Mouse (Mus musculus) monocyte, adult 5-6 weeks (primary cell): ENCODE data around the gene Bpifa2. TPM values are rescaled to one million over a fixed set of nuclear protein-coding genes. Genes with fewer than 3 reads are reported as not detected.
"Not testable (repeated sequence)": the region's sequence is repeated elsewhere in the genome, so short reads cannot be mapped to it uniquely, and the experiment has no call there.

Experiments
- ATAC-seq: fragments of 153-309, 156-312 bp; replicated peaks from 2 replicates; pipeline ENCODE4 v1.8.0; 2017; ENCODE audit warnings: mild to moderate bottlenecking; ENCODE audit not compliant: low TSS enrichment, insufficient number of reproducible peaks, severe bottlenecking, poor library complexity, low FRiP score
- total RNA-seq: library from RNA; stranded (forward); fragments of 200-1000, 200-491, 200-594 nt; gene quantifications from 3 replicates; pipeline ENCODE4 v1.2.3, GENCODE M21; 2017

Bpifa2 gene
- not detected in 3 replicates for total RNA-seq

DNA sequence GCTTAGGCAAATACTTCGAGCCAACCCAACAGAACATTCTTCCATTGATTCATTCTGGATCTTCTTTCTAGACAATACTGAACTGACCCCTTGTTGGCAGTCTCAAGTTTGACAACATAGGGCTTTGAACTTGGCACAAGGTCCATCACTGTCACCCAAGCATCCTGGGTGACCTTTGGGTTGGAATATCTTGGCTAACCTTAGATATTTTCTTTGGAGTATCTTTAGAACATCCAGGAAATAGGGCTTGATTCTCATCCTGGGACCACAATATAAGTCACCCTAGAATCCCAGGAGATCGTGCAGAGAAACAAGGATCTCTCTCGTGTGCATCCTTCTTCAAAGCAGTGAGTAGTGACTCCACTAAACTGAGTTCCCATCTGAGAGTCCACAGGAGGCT, at the start of gene Bpifa2:
TSS of gene Bpifa2 (plus strand) at position 301 of the 400 bp plus-strand sequence.
- ATAC-seq, result no peak

DNA sequence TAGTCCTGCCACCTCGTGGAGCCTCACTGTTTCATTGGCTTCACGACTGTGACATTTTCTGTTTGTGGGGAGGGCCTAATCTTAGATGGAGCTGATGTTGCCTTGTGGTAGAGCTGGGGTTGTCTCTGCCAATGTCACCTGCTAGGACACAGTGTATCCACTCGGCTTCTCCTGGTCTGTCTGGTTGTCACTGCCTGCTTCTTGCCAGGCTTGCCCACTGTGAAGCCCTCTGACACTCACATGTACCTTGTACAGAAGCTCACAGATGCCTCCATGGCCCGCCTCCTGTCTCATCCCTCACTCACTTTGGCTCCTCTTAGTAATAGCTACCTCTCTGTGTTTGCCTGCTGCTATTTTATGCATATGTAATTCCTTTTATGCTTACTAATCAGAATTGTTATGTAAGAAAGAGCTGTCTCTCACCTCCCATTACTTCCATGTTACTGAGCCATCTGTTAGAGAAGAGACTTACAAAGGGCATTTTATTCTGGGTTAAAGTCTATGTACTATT, 45.2 kb upstream of the Bpifa2 start:
- no peak for ATAC-seq

DNA sequence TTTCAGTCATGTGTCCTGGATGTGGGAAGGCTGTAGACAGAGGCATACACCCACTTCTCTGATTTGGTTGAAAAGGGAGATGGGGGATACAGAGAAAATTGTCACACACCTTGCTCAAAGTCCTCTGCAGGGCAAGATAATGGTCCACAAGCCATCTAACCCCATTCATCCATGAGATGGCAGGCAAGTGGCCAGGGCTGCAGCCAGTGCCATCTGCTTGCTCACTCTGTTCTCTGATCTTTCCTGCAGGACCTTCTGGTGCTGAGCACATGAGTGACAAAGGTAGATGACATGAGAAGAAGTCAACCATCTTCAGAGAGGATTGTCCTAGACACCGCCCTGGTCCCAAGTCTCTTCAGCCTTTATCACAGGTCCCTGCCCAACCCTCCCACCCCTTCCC, 44.7 kb upstream of the Bpifa2 start:
- no peak for ATAC-seq

DNA sequence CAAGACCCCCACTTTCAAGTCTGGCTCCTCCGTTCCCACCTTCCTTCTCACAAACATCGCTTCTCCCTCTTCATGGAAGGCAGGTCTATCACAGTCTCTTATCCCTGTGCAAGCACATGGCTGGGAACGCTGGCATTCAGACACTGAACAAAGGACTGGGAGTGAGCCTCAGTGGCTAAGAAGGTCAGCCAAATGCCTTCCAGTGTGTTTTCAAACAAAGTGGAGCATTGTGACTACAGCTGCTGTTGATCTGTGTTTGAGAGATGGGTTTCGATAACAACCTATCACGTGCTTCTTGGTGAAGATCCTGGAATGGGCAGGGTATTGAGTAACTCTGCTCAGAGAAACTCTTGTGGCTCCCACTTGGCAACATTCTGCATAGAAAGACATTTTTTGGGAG, 37.8 kb upstream of the Bpifa2 start:
- ATAC-seq, result no peak

GRCm38 (mm10) chr2:153974582-153974981, 33.5 kb upstream of the Bpifa2 start, which contains the start of gene Bpifa6:
TSS of gene Bpifa6 (plus strand) at chr2:153974945.
- no peak for ATAC-seq

DNA sequence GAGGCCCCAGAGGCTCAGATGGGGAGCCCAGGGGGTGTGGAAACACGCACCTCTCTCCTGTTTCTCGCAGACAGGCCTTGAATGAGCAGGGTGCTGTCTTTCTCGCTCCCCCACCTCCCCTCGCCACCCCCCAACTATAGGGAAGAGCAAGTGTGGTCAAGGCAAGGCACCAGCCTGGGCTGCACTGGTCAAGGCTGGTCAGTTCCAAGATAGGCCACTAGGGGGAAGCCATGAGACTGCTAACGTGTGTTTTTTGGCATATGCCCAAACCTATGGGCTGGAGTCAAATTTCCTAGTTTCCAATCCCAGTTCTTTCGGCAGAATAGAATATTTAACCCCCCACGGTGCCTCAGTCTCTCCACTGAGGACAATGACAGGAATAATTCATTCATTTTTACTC, 12.3 kb upstream of the Bpifa2 start:
- ATAC-seq, result peak; percentile 56; the same call in 1 of the 2 replicates

- no peak for ATAC-seq
These were observed 7.6 kb upstream of the Bpifa2 start for GRCm38 (mm10) chr2:154000501-154000900.

GRCm38 (mm10) chr2:154001056-154001455, 7.0 kb upstream of the Bpifa2 start:
- ATAC-seq, result no peak

GRCm38 (mm10) chr2:154004456-154004855, 3.6 kb upstream of the Bpifa2 start:
- no peak for ATAC-seq

DNA sequence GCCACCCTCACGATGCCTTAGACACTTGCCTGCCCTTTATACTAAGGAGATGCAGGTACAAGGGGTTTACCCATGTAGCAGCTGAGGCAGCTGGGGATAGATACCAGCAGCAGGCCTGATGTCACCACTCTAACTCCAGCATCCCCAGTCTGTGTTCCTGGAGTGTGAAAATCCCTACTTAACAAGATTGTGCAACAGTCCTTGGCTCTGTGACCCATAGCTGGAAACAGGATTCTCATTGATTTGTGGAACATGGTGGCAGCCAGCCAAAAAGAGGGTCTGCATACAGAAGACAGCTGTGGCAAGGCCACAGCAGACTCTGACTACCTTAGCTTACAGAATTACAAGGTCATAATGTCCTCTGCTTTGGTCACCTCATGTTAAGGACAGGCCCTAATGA, 3.0 kb upstream of the Bpifa2 start:
- no peak for ATAC-seq

- no peak for ATAC-seq
These were observed 2.3 kb upstream of the Bpifa2 start for GRCm38 (mm10) chr2:154005734-154006133.

DNA sequence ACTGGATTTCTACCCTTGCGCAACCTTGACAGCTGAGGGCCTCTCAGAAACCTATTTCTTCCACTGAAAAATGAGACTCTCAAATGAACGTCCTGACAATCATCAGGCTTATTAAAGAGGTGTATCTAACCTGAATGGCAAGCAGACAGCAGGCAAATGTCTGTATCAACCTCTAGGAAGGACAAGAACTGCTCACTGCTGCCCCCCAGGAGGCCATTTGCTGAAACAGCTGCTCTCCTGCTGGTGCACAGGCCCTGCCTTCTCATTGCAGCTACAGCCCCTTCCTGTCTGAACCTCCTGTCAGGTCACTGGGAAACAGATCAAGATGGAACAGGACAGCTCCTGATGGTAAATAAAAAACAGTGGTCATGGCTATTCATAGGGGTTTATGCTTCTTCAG, 1.7 kb upstream of the Bpifa2 start:
- ATAC-seq, result no peak

GRCm38 (mm10) chr2:154007381-154007780, 684 bp upstream of the Bpifa2 start:
- no peak for ATAC-seq

DNA sequence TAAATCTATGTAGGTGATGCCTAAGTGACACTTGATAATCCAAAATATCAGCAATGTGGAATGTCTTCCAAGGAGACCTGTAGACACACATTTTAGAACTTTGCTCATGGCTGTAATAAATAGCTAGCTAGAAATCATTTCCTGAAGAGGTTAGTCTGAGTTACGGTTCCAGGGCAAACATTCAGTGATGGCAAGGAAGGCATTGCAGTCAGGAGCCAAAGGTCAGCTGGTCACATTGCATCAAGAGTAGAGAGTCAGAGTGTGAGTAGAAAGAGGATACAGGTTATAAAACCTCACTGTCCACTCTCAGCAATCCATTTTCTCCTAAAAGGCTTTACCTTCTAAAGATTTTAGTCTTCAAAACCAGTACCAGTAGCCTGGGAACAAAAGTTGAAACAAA, 9.9 kb downstream of the Bpifa2 start:
- no peak for ATAC-seq

DNA sequence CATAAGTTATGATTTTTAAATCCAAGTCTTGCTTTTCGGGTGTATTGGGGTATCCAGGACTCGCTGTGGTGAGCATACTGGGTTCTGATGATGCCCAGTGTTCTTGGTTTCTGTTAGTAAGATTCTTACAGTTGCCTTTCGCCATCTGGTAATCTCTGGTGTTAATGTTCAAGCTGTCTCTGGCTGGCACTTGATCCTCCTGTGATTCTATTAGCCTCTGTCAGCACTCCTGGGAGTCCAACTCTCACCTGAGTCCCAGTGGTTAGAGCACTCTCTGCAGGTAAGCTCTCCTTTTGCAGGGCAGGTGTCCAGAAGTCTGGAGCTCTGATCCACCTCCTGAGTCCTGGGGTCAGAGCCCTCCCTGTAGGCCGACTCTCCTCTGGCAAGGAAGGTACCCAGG, 16.6 kb downstream of the Bpifa2 start:
- not testable (repeated sequence) for ATAC-seq

DNA sequence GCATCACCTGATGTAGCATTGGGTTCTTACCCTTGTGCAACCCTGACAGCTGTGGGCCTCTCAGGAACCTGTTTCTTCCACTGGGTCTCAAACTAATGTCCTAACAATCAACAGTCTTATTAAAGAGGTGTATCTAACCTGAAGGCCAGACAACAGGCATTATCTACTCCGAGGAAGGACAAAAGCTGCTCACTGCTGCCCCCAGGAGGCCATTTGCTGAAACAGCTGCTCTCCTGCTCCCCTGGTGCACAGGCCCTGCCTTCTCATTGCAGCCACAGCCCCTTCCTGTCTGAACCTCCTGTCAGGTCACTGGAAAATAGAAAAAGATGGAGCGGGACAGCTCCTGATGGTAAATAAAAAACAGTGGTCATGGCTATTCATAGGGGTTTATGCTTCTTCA, 30.9 kb downstream of the Bpifa2 start:
- no peak; the same call in 1 of the 2 replicates for ATAC-seq

- no peak for ATAC-seq
These were observed 36.7 kb downstream of the Bpifa2 start for GRCm38 (mm10) chr2:154044743-154045142.

DNA sequence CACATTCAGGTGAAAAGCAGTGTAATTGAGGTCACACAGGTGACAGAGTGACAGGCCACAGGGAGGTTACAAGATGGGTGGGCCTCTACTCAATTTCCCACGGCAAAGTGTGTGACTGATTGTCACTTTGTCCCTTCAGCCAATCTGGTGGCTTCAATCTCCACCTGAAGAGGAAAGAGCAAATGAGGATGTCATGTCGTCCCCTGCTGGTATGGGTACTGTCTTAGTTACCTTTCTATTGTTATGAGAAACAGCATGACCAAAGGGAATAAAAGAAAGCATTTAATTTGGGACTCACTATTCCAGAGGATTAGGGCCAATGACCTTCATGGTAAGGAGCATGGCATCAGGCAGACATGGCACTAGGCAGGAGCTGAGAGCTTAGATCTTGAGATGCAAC, 50.6 kb downstream of the Bpifa2 start:
- ATAC-seq, result no peak
